Mouse (Mus musculus) midbrain, embryonic 10.5 days (tissue): ENCODE measurements around the gene Shc2. TPM values are rescaled to one million over a fixed set of nuclear protein-coding genes. Genes with fewer than 3 reads are reported as not detected.

Source experiments
- DNase-seq: peaks from one replicate; pipeline ENCODE4 v3.0.0-alpha.2; 2017; ENCODE audit warnings: low spot score
- H3K27ac ChIP-seq: fragments of 300-500 bp; sonication (generic); replicated peaks from 2 replicates; pipeline ENCODE4 v1.5.1; 2016; ENCODE audit warnings: mild to moderate bottlenecking
- H3K27me3 ChIP-seq: fragments of 300-500 bp; sonication (generic); 2 replicates; pipeline ENCODE4 v1.6.1; 2016; ENCODE audit warnings: low read depth, mild to moderate bottlenecking; ENCODE audit not compliant: poor library complexity, severe bottlenecking
- H3K36me3 ChIP-seq: fragments of 300-500 bp; sonication (generic); 2 replicates; pipeline ENCODE4 v1.6.1; 2016; ENCODE audit warnings: mild to moderate bottlenecking, moderate library complexity
- H3K4me1 ChIP-seq: fragments of 300-500 bp; sonication (generic); 2 replicates; pipeline ENCODE4 v1.6.1; 2016
- H3K4me3 ChIP-seq: fragments of 300-500 bp; sonication (generic); 2 replicates; pipeline ENCODE4 v1.5.1; 2016; ENCODE audit warnings: mild to moderate bottlenecking, moderate library complexity
- H3K9me3 ChIP-seq: fragments of 300-500 bp; sonication (generic); replicated peaks from 2 replicates; pipeline ENCODE4 v1.6.1; 2016; ENCODE audit warnings: mild to moderate bottlenecking
- WGBS: fragments of 180-500 bp; shearing (Covaris S2); methylation state at CpG from one replicate; pipeline ENCODE4 v1.1.7; 2016; 5-methylcytosine and 5-hydroxymethylcytosine counted together
- polyA plus RNA-seq: library from polyadenylated mRNA; unstranded; fragments of >200 nt; fragmentation: Nextera tagmentation; extraction: Ambion mirVana; gene quantifications from 2 replicates; pipeline ENCODE4 v1.2.1, GENCODE M21; 2016

Gene Shc2
- polyA plus RNA-seq = 18.5 and 20.1 TPM in 2 replicates

DNA sequence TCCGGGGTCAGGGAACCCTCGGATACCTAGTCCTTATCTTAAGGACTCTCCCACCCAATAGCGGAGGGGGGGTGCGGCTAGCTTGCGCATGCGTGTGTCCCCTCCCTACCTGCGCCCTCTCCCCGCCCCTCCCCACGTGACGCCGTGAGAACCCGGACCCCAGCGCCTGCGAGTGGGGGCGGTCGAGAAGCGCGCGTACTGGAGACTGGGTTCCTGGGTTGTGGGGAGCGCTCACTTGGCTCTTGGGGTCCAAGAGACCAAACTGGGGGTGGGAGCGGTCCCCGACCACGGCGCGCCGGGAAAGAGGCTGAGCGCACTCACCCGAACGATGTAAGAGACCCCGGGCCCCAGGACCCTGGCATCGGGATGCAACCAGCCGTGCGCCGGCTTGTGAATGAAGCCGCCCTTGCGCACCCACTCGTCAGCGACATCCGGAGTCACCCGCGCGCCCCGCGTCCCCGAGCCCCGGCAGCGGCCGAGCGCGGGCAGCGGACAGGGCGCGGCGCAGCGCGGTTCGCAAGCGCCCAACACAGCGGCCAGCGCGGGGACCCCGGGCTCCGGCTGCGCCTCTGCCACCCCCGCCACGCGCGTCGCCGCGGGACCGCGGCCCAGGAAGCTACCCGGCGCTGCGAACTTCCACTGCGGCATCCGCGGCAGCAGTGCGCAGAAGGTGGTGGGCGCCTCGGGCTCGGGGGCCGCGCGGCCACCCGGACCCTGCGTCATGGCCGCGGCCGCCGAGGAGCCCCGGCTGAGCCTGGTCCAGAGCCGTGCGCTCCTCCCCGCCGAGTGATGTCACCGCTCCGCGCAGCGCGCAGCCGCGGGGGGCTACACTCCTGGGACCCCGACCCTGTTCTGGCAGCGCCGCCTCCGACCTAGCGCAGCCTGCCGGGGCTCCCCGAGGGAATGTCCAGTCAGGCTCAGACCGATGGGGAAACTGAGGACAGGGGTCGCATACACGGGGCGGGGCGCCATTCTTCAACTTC is at the start of gene Shc2:
Gene Shc2 (minus strand): TSS at position 791 of the 983 bp plus-strand sequence.
- Histone ChIP-seq H3K9me3 (no peaks in the 10 kb centered on the region), H3K4me1 (peaks cover 58% of the 10 kb centered on the region), H3K27ac (peak within 1 kb of the TSS; percentile 92), H3K36me3 (no peaks in the 10 kb centered on the region), H3K4me3 (peak within 1 kb of the TSS; percentile 91), H3K27me3 (peaks cover 46% of the 10 kb centered on the region)
- WGBS = under 1% methylated on average over 116 of the region's 116 CpGs
- peak; percentile 77 for DNase-seq

GRCm38 (mm10) chr10:79687513-79687912 is 49.8 kb upstream of the Shc2 start:
- Histone ChIP-seq H3K9me3 (peaks cover 1% of the 10 kb centered on the region; the same call in 1 of the 2 replicates), H3K4me3 (no peak overlapping the region), H3K27ac (no peak overlapping the region), H3K4me1 (peaks cover 21% of the 10 kb centered on the region), H3K27me3 (no peaks in the 10 kb centered on the region), H3K36me3 (peaks cover 65% of the 10 kb centered on the region)
- DNase-seq = no peak
- 95% methylated on average over 6 of the region's 6 CpGs for WGBS

DNA sequence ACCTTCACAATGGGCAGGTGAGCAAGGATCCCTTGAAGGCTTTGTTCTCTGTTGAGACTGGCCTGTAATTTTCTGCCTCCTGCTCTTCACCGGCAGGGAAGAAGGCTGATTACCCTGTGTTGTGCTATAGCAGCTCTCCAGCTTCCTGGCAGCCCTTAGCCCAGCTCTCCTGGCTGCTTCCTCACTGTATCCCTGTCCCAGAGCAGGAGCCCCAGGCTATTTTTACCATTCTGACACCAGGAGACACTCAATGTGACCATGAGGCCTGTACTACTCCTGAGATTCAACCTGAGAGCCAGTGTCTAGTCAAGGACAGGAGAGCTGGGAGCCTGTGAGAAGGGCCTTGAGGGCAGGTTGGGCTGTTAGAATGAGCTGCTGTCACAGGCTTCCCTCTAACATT is 49.0 kb upstream of the Shc2 start:
- H3K27ac ChIP-seq = no peak overlapping the region
- 100% methylated on average over 1 of the region's 1 CpGs for WGBS
- peaks cover 65% of the 10 kb centered on the region for H3K36me3 ChIP-seq

DNA sequence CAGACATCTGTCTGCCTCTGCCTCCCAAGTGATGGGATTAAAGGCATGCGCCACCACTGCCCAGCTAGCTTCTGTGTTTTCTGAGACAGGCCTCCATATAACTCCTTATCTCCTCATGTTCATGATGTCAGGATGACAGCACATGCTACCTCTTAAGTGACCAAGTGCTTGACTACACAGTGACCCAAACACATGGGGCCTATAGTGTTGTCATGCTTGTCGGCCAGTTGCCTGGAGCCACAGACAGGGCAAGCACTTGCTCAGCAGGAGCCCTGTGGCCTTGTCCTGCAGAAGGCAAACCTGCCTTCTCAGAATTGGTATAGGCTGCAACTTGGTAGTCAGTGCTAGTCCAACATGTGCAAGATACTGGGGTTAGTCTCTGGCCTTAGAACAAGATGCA is 48.5 kb upstream of the Shc2 start:
- 93% methylated on average over 2 of the region's 2 CpGs for WGBS
- H3K27me3 ChIP-seq = no peaks in the 10 kb centered on the region
- peaks cover 65% of the 10 kb centered on the region for H3K36me3 ChIP-seq

More for the DNA sequence above, 49.0 kb upstream of the Shc2 start:
- Histone ChIP-seq H3K4me3 (no peak overlapping the region), H3K27me3 (no peaks in the 10 kb centered on the region), H3K9me3 (no peaks in the 10 kb centered on the region), H3K4me1 (peaks cover 21% of the 10 kb centered on the region)
- DNase-seq = no peak

GRCm38 (mm10) chr10:79684770-79685600 is 47.3 kb upstream of the Shc2 start:
- Histone ChIP-seq H3K9me3 (no peaks in the 10 kb centered on the region), H3K27me3 (no peaks in the 10 kb centered on the region), H3K27ac (no peak overlapping the region), H3K4me3 (no peak overlapping the region), H3K4me1 (peaks cover 31% of the 10 kb centered on the region), H3K36me3 (peaks cover 63% of the 10 kb centered on the region)
- WGBS = 95% methylated on average over 25 of the region's 25 CpGs
- DNase-seq = no peak

More for the DNA sequence above, 48.5 kb upstream of the Shc2 start:
- Histone ChIP-seq H3K4me3 (no peak overlapping the region), H3K4me1 (peaks cover 24% of the 10 kb centered on the region), H3K9me3 (no peaks in the 10 kb centered on the region), H3K27ac (no peak overlapping the region)
- DNase-seq = no peak

- Histone ChIP-seq H3K36me3 (peaks cover 53% of the 10 kb centered on the region), H3K4me1 (peaks cover 31% of the 10 kb centered on the region), H3K9me3 (no peaks in the 10 kb centered on the region), H3K27me3 (no peaks in the 10 kb centered on the region), H3K27ac (no peak overlapping the region), H3K4me3 (peak overlapping the region; percentile 79)
- 93% methylated on average over 6 of the region's 6 CpGs for WGBS
- no peak for DNase-seq
Observed at GRCm38 (mm10) chr10:79683726-79684640, 46.3 kb upstream of the Shc2 start.

DNA sequence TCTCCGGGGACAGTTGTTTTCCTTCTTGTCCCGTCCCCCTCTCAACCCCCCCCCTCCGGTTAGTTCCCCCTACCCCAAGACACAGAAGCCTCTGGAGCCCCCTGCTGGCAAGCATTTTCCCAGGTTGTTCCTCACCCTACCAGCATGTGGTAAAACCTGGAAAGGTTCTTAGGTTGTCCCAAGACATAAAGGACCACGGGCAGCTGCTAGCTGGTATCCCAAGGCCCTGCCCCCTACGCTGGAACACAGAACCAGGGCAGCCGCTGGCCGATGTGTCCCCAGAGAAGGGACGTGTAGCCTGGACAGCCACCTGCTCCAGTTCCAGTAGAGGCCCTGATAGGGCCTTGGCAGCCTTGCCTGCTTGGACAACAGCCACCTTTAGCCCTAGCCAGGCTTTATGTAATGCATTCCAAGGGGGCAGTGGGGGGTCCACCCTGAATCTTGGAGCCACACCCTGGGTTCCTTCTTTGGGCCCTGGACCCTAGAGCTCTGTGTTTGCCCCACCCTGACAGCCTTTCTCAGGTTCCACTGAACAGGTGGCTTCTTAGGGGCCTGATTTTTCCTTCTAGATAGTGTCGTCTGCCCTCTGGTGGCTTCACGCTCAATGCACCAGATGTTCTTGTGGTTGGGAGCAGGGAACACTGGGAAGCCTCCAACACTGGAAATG is 45.3 kb upstream of the Shc2 start:
- Histone ChIP-seq H3K27me3 (no peaks in the 10 kb centered on the region), H3K36me3 (peaks cover 44% of the 10 kb centered on the region), H3K4me1 (peaks cover 31% of the 10 kb centered on the region), H3K4me3 (peak overlapping the region; percentile 79), H3K9me3 (no peaks in the 10 kb centered on the region), H3K27ac (peak overlapping the region; percentile 87)
- peak; percentile 53 for DNase-seq
- 9% methylated on average over 10 of the region's 10 CpGs for WGBS

DNA sequence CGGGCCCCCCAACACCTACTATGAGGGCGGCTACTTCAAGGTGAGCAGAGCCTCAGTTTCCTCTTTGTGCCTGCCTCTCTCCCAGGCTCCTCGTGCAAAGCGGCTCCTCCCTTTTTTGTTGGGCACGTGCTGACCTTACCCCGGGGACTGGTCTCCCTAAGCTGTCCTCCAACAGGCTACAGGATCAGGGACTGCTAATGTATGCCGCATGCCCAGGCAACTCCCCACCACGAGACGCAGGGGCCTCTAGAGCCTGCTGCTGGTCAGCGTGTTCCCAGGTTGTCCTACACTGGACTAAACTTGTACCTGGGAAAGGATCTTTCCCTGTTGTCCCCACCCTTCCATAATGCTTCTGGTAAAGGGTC is 44.8 kb upstream of the Shc2 start:
- peak; percentile 46 for DNase-seq
- peak overlapping the region; percentile 79 for H3K4me3 ChIP-seq
- H3K36me3 ChIP-seq = peaks cover 39% of the 10 kb centered on the region
- no peaks in the 10 kb centered on the region for H3K9me3 ChIP-seq
- H3K4me1 ChIP-seq = peaks cover 31% of the 10 kb centered on the region
- H3K27ac ChIP-seq = peak overlapping the region; percentile 87
- no peaks in the 10 kb centered on the region for H3K27me3 ChIP-seq
- WGBS = 0% methylated on average over 10 of the region's 10 CpGs

DNA sequence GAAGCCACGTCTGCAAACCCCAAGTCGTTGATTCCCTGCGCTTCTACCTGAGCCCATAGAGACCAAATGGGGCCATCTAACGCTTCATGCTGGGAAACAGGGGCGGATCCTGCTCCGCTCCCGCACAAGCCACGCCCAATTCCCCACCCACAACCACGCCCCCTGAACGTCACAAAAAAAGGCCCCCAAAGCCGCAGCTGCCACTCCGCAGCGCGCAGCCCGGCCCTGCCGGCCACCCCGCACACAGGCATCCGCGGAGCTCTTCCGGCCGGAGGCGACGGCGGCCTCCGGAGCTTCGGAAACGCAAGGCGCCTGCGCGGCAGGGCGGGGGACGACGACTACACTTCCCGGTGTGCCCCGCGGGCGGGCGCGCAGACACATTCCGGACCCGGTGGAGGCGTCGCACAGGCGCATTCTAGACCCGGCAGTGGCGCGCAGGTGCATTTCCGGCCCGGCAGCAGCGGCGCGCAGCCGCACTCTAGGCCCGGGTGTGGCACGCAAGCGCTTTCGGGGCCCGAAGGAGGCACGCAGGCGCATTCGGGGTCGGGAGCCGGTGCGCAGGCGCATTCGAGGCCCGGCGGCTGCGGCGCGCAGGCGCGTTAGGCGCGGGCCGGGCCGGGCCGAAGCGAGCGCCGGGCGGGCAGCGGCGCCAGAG is 44.0 kb upstream of the Shc2 start, which contains the start of gene Cdc34:
Gene Cdc34 (plus strand): TSS at position 605 of the 655 bp plus-strand sequence.
- H3K27ac ChIP-seq = peak within 1 kb of the TSS; percentile 87
- H3K9me3 ChIP-seq = no peaks in the 10 kb centered on the region
- H3K4me1 ChIP-seq = peaks cover 31% of the 10 kb centered on the region
- under 1% methylated on average over 84 of the region's 84 CpGs for WGBS
- peaks cover 31% of the 10 kb centered on the region for H3K36me3 ChIP-seq
- DNase-seq = peak; percentile 100
- H3K27me3 ChIP-seq = no peaks in the 10 kb centered on the region
- H3K4me3 ChIP-seq = peak within 1 kb of the TSS; percentile 79

GRCm38 (mm10) chr10:79680606-79681495 is 43.1 kb upstream of the Shc2 start:
- Histone ChIP-seq H3K27me3 (peaks cover 2% of the 10 kb centered on the region; the same call in 1 of the 2 replicates), H3K36me3 (peaks cover 27% of the 10 kb centered on the region), H3K4me1 (peaks cover 31% of the 10 kb centered on the region), H3K4me3 (peak overlapping the region; percentile 79), H3K9me3 (no peaks in the 10 kb centered on the region), H3K27ac (peak overlapping the region; percentile 87)
- WGBS = 39% methylated on average over 11 of the region's 11 CpGs
- DNase-seq = no peak
